Mouse (Mus musculus): Measurements from ENCODE around the gene Hltf. TPM values are rescaled to one million over a fixed set of nuclear protein-coding genes. Genes with fewer than 3 reads are reported as not detected.
"Not testable (repeated sequence)": the region's sequence is repeated elsewhere in the genome, so short reads cannot be mapped to it uniquely, and the experiment has no call there.

The Hltf gene
- 10 to 100 TPM; 62.5 to 86.2 (median 76.9) TPM for polyA plus RNA-seq (2017; shearing (Covaris generic))

DNA sequence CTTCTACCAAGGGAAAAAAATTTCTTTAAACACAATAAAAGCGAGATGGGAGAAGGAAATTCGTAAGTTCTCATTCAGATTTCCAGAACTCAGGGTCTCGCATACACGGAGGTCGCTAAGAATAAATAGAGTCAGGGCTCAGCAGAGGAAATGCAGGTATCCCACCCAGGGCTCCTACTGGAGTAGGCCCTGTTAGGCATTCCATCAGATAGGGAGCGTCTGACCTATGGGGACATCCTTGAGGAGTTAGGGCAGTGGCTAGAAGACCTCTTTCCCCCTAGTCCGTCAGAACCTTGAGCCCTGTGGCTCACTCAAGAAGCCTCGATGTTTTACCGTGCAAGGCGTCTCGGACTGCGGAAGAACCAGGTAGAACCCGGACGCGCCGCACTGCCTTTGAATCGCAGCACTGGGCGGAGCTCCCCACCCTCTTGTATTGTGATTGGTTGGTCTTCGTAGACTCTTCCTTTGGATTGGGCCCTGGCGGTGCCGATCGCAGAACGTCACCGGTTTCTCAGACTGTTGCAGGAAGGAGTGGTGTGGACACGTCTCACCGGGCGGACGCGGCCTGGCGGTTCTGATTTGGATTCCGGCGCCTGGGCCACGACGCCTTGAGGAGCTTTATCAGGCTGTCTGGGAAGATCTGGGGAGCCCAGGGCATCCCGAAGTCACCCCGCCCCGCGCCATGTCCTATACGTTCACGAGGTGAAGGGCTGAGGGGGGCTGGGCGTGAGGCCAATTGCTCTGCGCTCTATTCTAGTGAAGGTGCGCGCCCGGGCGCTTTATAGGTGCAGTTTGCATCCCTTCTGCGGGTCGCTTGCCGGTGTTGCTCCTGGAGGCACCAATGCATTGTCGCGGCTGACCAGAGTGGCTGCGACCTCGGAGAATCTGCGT lies at the start of gene Hltf:
Gene Hltf, plus strand, starts transcription at position 506 of the 891 bp plus-strand sequence.
- peak; percentile 100 for ATAC-seq

DNA sequence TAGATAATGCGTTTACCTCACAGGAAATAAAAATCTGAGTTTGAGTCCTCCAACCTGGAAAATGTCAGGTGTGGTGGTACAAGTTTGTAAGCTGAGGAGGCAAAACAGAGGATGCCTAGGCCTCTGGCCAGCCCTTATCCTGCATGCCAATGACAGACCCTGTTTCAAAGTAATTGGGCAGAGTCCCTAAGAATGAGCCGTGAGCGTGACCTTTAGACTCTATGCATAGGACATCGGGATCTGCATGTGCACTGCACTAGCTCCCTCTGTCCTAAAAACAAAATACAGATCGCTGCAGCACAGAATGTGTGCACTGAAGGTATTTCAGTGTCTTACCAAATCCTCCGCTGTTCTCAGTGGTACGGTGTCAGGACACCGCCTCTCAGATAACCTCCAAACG lies 47.1 kb upstream of the Hltf start:
- ATAC-seq = no peak

GRCm38 (mm10) chr3:20010905-20011304 lies 46.7 kb upstream of the Hltf start:
- not testable (repeated sequence) for ATAC-seq

GRCm38 (mm10) chr3:20014454-20014853 lies 43.2 kb upstream of the Hltf start:
- ATAC-seq = no peak

DNA sequence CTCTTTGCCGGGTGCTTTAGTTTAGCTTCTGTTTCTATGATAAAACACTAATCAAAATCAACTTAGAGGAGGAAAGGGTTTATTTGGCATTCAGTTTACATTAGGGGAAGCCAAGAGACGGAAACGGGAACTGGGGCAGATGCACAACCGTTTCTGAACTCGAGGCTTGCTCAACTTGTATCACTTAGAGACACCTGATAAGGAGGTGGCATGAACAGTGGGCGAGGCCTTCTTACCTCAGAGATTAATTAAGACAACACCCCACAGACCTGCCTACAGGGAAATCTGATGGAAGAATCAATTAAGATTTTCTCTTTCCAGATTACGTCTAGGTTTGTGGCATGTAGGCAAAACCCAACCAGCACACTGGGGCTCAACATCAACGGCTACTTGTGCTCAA lies 39.5 kb upstream of the Hltf start:
- no peak for ATAC-seq

- ATAC-seq = no peak
Observed at GRCm38 (mm10) chr3:20023832-20024231, 33.8 kb upstream of the Hltf start.

DNA sequence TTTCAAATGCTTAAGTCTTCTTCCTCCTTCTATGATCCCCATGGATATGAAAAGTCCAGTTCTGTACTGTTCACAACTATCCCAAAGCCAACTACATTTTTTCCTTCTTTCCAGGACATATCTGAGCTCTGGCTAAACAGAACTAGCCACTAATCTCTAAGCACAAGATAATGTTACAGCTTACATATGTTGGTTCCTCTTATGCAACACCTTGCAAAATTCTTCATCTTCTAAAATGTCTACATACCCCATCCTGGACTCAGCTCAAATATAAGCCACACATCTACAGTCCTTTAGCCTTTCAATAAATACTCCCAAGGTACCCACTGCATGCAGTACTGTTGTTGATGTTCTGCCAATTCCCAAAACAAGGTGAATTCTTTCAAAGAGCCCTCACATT lies 31.1 kb upstream of the Hltf start:
- ATAC-seq = no peak

DNA sequence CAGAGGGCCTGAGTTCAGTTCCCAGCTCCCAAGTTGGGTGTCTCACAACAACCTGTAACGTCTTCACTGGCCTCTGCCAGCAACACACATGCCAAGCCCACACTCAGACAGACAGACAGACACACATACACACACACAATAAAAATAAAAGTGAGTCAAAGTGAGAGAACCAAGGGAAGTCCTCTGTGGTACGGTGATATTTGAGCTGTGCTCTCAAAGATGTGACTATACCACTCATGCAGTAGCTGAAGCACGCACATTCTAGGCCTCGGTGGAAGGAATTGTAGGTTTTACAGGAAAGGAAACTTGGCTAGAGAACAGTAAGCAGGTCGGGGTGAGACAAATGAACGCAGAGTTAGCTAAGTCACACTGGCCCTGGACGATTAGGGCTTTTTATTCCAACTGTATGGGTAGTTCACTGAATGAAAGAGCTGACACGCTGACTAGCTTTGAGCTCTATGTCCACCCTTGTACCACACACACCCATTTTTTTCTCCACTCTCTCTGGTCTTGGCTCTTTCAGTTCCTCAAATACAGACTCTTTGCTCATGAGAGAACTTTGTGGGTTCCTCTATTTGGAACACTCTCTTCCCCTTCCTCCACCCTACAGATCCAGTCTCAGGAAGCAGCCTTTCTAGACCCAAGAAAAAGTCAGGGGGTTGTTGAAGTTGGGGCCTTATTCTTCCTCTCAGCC lies 30.5 kb upstream of the Hltf start:
- no peak for ATAC-seq

DNA sequence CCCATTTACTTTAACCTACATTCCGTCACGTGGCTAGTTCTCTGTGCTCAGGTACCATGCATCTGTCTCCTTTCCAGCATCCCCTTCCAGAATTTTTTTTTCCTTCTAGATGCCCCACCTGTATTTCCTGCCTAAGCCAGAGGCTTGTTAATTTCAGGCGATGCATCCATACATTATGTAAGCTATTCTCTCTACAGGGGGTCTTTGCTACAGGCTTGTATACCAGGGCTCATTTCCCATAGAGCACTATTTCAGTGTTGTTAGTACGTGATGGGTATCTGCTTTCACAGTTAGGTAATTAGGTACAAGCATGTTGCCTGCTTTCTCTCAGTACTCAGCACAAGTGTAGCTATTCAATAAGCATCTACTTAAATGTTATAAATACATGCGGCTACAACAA lies 29.8 kb upstream of the Hltf start:
- ATAC-seq = no peak

DNA sequence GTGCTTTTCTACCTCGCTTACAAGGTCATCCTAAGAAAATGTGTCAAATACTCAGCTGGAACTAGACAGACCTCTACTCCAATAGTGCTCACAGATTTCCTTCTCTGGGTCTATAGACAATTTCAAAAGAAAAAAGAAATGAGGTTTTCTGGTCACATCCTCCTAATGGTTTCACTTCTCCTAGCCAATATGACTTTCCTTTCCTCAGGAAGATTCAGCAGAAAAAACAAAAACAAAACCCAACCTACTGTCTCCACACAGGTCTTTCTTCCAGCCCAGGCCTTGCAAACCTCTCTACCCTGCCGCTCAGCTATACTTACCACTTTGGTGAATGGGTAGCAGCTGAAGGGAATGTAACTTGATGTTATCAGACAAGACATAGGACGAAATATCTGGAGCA lies 29.0 kb upstream of the Hltf start:
- no peak for ATAC-seq

GRCm38 (mm10) chr3:20030807-20031206 lies 26.8 kb upstream of the Hltf start:
- ATAC-seq = no peak

- ATAC-seq = no peak
Observed at GRCm38 (mm10) chr3:20033761-20034718, 23.6 kb upstream of the Hltf start.

- ATAC-seq = peak; percentile 95
Observed at GRCm38 (mm10) chr3:20034719-20035404, 22.7 kb upstream of the Hltf start, which contains the start of gene Hps3. Gene Hps3, minus strand, starts transcription at chr3:20035315.

GRCm38 (mm10) chr3:20036069-20036468 lies 21.5 kb upstream of the Hltf start:
- no peak for ATAC-seq

DNA sequence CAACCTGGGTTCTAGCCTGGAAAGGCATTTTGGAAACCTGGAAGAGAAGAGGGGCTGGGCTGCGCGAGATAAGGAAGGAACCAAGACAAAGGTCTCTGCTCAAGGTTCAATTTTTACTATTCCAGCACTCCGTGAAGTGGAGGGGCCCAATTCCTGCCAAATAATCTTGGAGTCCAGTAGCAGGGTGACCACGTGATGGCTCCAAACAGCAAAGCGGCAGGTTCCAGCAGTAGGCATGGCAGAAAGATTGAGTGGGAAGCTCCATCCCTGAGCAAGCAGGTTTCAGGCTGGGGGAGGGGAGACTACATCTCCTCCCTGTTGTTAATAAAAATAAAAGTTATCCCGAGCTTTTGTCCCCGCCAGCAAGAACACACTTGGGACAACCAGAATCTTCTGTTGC lies 16.1 kb upstream of the Hltf start:
- not testable (repeated sequence) for ATAC-seq

DNA sequence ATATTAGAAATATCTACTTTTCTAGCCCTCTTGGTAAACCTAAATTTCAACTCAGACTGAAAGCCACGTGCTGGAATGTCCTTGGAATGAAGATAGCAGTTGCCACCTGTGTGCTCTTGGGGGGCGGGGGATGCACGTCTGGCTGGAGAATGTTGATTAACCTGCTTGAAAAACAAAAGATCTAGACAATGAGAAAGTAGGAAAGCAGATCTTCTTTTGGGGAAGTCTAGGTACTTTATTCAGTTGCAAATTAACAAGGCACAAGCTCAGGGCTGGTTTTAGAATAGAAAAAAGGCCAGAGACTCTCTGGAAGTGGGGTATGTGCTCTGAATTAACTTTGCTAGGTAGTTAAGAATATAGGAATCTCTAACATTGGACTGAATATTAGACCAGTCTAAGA lies 12.9 kb upstream of the Hltf start:
- ATAC-seq = not testable (repeated sequence)

DNA sequence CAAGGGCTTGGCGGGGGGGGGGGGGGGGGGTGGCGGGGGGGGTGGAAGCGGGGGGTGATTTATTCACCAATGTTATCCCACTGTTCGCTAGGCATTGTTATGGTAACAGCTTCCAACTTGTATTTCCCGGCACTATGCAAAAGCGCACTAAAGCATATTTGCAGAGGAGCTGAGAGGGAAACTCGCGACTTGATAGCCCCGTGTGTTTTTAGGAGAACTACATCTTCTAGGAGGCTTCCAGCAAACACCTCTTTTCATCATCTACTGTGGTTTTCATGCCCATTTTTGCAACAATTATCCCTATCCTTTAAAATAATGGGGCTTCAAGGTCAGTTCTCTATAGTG lies 558 bp downstream of the Hltf start:
- no peak for ATAC-seq

DNA sequence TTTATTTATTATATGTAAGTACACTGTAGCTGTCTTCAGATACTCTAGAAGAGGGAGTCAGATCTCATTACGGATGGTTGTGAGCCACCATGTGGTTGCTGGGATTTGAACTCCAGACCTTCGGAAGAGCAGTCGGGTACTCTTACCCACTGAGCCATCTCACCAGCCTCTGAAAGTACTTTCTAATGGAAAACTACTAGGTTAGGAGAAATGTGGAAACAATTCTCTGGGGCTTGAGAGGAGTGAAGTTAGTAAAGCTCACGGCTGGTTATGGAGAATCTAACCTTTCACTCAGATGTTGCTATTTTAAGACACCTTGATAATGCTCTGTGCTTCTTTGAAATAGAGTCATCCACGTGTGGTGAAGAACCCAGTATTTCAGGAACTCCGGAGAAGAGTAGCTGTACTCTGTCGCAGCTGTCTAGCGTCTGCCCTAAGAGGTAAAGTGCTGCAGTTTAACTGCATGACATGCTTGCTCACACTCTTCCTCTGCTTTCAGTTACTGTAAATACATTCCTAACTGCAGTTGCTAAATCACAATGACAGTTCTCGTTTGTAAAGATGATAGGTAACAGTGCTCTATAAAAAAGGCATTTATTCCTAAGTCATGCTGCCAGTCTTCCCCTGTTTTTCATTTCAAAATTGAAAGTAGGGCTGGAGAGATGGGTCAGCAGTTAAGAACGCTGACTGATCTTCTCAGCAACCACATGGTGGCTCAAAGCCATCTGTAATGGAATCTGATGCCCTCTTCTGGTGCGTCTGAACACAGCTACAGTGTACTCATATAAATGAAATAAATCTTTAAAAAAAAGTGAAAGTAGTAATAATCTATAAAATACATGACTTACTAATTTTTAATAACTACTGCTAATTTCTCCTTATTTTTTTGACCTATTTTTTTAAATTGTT lies 18.8 kb downstream of the Hltf start:
- no peak for ATAC-seq

GRCm38 (mm10) chr3:20082161-20082560 lies 24.6 kb downstream of the Hltf start:
- no peak for ATAC-seq

- ATAC-seq = peak; percentile 4
Observed at GRCm38 (mm10) chr3:20103830-20104229, 46.2 kb downstream of the Hltf start.

- ATAC-seq = peak; percentile 53
Observed at GRCm38 (mm10) chr3:20104318-20104717, 46.7 kb downstream of the Hltf start.
